Mouse (Mus musculus) retina, embryonic 14.5 days (tissue): ENCODE measurements at regions not wholly inside any gene's neighbourhood (a gene's known extent, or its start where the extent isn't known, plus 50 kb on each side); places are given as distances from the start of the nearest gene placed in this dataset.

ENCODE experiments used
- DNase-seq: peaks from one replicate; pipeline ENCODE4 v3.0.0-alpha.2; 2015; ENCODE audit warnings: low spot score

DNA sequence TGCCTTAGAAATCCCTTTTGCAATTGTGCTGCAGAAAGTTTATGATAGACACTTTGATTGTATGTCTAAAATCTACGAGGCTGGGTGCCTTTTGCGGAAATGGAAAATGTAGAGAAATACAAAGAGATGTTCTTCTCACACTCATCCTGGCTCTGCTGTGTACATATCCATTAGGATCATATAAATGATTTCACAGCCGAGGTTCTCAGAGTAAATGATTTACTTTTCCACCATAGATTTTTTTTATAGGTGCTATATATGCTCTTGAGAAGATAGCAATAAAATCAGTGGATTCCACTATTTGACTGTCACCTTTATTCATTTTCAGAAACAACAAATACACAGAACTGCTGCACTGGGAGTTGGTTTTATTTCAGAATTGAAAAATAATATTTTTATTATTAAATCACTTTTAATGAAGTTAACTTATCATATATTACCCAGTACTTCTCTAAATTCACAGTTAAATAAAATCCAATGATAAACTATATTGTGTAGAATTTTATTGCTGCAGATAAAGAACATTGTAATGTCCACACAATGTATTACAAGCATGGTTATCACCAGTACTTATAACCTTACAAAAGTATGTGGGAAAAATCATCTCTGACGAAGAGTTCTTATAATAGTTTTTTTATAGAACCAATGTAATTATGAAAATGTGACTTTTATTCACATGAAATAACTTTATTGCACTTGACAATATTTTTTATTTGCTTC, 1385.8 kb downstream of the Pcdh7 start:
- DNase-seq: no peak

DNA sequence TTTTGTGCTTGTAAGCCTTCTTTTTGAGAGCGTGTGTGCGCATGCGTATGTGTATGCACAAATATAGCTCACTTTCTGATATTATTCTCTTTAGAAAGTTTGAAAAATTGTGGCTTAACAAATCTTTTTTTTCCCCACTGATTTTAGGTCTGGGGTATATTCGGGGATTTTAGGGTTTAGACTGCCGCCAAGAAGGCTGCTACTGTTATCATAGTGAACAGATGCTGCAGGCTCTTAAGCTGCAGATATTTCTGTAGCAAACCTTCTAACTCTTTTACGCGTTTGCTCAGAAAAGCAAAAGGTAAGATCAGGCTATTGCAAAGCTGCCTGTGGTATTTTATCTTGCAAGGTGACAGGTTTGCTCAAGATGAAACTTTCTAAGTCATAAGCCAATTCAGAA, 1420.5 kb downstream of the Pcdh7 start:
- no peak for DNase-seq

DNA sequence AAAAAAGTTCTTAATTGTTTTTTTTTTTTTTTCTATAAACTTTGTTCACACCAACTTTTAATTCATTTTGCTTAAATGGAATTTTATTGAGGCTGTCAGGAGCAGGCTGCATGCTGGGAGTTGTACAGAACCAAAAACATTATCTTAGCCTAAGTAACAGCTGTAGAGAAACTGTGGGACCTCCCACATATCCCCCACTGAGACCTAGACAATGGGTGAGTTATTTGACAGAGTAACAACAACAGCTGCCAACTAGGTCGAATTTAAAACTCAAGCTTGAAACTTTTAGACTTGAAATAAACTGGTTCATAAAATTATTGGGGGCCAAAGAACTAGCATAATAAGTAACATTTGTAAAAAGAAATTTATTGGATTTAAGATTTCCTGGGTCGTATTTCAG, 1421.0 kb downstream of the Pcdh7 start:
- DNase-seq: peak; percentile 64
